Mouse (Mus musculus) thymus, postnatal 25 days (tissue): ENCODE data around the gene Sag.
"Not testable (repeated sequence)": the region's sequence is repeated elsewhere in the genome, so short reads cannot be mapped to it uniquely, and the experiment has no call there.

Source experiments
- DNase-seq: peaks from one replicate; pipeline ENCODE4 v3.0.0; 2022

The Sag gene

GRCm38 (mm10) chr1:87825281-87825680 lies 21.8 kb downstream of the Sag start:
- no peak for DNase-seq

GRCm38 (mm10) chr1:87825991-87826390 lies 22.5 kb downstream of the Sag start:
- no peak for DNase-seq

- no peak for DNase-seq
These were observed 23.0 kb downstream of the Sag start for GRCm38 (mm10) chr1:87826474-87826873.

GRCm38 (mm10) chr1:87827476-87827875 lies 24.0 kb downstream of the Sag start:
- DNase-seq: not testable (repeated sequence)

GRCm38 (mm10) chr1:87828185-87828584 lies 24.7 kb downstream of the Sag start:
- peak; percentile 83 for DNase-seq

- DNase-seq: peak; percentile 35
These were observed 25.6 kb downstream of the Sag start for GRCm38 (mm10) chr1:87828926-87829580.

- peak; percentile 64 for DNase-seq
These were observed 26.2 kb downstream of the Sag start for GRCm38 (mm10) chr1:87829621-87830211.

GRCm38 (mm10) chr1:87836453-87836852 lies 33.0 kb downstream of the Sag start:
- no peak for DNase-seq

GRCm38 (mm10) chr1:87837018-87837417 lies 33.5 kb downstream of the Sag start:
- no peak for DNase-seq

GRCm38 (mm10) chr1:87840411-87841208 lies 37.1 kb downstream of the Sag start:
- DNase-seq: no peak

GRCm38 (mm10) chr1:87846801-87847474 lies 43.5 kb downstream of the Sag start:
- peak; percentile 87 for DNase-seq

- no peak for DNase-seq
These were observed 44.1 kb downstream of the Sag start for GRCm38 (mm10) chr1:87847475-87848168.

- DNase-seq: peak; percentile 51
These were observed 44.9 kb downstream of the Sag start for GRCm38 (mm10) chr1:87848237-87848996.

GRCm38 (mm10) chr1:87849278-87849677 lies 45.8 kb downstream of the Sag start:
- no peak for DNase-seq

- no peak for DNase-seq
These were observed 47.9 kb downstream of the Sag start for GRCm38 (mm10) chr1:87851344-87851743.

GRCm38 (mm10) chr1:87852081-87852790 lies 48.8 kb downstream of the Sag start:
- DNase-seq: no peak

GRCm38 (mm10) chr1:87852892-87853600 lies 49.6 kb downstream of the Sag start, which contains the start of gene Dgkd:
Gene Dgkd (plus strand): TSS chr1:87853287.
- peak; percentile 77 for DNase-seq

- peak; percentile 67 for DNase-seq
These were observed 50.3 kb downstream of the Sag start for GRCm38 (mm10) chr1:87853601-87854361.

GRCm38 (mm10) chr1:87854411-87854810 lies 50.9 kb downstream of the Sag start:
- DNase-seq: no peak

- peak; percentile 71 for DNase-seq
These were observed 51.4 kb downstream of the Sag start for GRCm38 (mm10) chr1:87854851-87855251.
